Mouse (Mus musculus): ENCODE measurements around the gene Nfic. TPM values are rescaled to one million over a fixed set of nuclear protein-coding genes. Genes with fewer than 3 reads are reported as not detected.

The Nfic gene
- polyA plus RNA-seq, 1 experiment: 19.4 TPM

GRCm38 (mm10) chr10:81464405-81465264, 9.2 kb upstream of the Nfic start:
- TF ChIP-seq CTCF (IDR thresholded peaks at IDR 0.05; ENCODE audit: extremely low read depth, insufficient read length, insufficient replicate concordance, low read depth, low read length) (no peak), POLR2A (IDR thresholded peaks at IDR 0.05; ENCODE audit: low read depth, low read length) (no peak)
- peak overlapping the region; percentile 59 for H3K4me3 ChIP-seq (ENCODE audit: low read depth, low read length)
- no peaks in the 10 kb centered on the region for H3K36me3 ChIP-seq (ENCODE audit: control insufficient read depth, insufficient read depth, low read length)
- peaks cover 8% of the 10 kb centered on the region for H3K27me3 ChIP-seq (ENCODE audit: control insufficient read depth, insufficient read depth, low read length)
- H3K27ac ChIP-seq (ENCODE audit: insufficient read depth, low read depth, low read length): peak overlapping the region; percentile 94
- H3K4me1 ChIP-seq (ENCODE audit: control insufficient read depth, insufficient read depth, insufficient read length, low read length): peaks cover 57% of the 10 kb centered on the region
- 3% methylated on average over 33 of the region's 33 CpGs for WGBS

GRCm38 (mm10) chr10:81463531-81463930, 8.1 kb upstream of the Nfic start:
- H3K4me1 ChIP-seq (ENCODE audit: control insufficient read depth, insufficient read depth, insufficient read length, low read length): peaks cover 53% of the 10 kb centered on the region
- no peaks in the 10 kb centered on the region for H3K36me3 ChIP-seq (ENCODE audit: control insufficient read depth, insufficient read depth, low read length)
- no peak for TF ChIP-seq POLR2A (IDR thresholded peaks at IDR 0.05; ENCODE audit: low read depth, low read length)
- TF ChIP-seq CTCF (IDR thresholded peaks at IDR 0.05; ENCODE audit: extremely low read depth, insufficient read length, insufficient replicate concordance, low read depth, low read length): no peak
- H3K27ac ChIP-seq (ENCODE audit: insufficient read depth, low read depth, low read length): no peak overlapping the region
- H3K27me3 ChIP-seq (ENCODE audit: control insufficient read depth, insufficient read depth, low read length): peaks cover 8% of the 10 kb centered on the region
- peak overlapping the region; percentile 59 for H3K4me3 ChIP-seq (ENCODE audit: low read depth, low read length)
- WGBS: 44% methylated on average over 4 of the region's 4 CpGs

- Histone ChIP-seq H3K27ac (ENCODE audit: insufficient read depth, low read depth, low read length) (no peak overlapping the region), H3K4me1 (ENCODE audit: control insufficient read depth, insufficient read depth, insufficient read length, low read length) (peaks cover 47% of the 10 kb centered on the region), H3K27me3 (ENCODE audit: control insufficient read depth, insufficient read depth, low read length) (peaks cover 8% of the 10 kb centered on the region), H3K4me3 (ENCODE audit: low read depth, low read length) (no peak overlapping the region), H3K36me3 (ENCODE audit: control insufficient read depth, insufficient read depth, low read length) (no peaks in the 10 kb centered on the region)
- TF ChIP-seq POLR2A (IDR thresholded peaks at IDR 0.05; ENCODE audit: low read depth, low read length) (no peak), CTCF (IDR thresholded peaks at IDR 0.05; ENCODE audit: extremely low read depth, insufficient read length, insufficient replicate concordance, low read depth, low read length) (no peak)
- 73% methylated on average over 7 of the region's 7 CpGs for WGBS
These were observed 7.5 kb upstream of the Nfic start for GRCm38 (mm10) chr10:81462917-81463316.

- H3K27me3 ChIP-seq (ENCODE audit: control insufficient read depth, insufficient read depth, low read length): peaks cover 8% of the 10 kb centered on the region
- no peaks in the 10 kb centered on the region for H3K36me3 ChIP-seq (ENCODE audit: control insufficient read depth, insufficient read depth, low read length)
- H3K4me1 ChIP-seq (ENCODE audit: control insufficient read depth, insufficient read depth, insufficient read length, low read length): peaks cover 42% of the 10 kb centered on the region
- 38% methylated on average over 7 of the region's 7 CpGs for WGBS
- H3K27ac ChIP-seq (ENCODE audit: insufficient read depth, low read depth, low read length): no peak overlapping the region
- TF ChIP-seq POLR2A (IDR thresholded peaks at IDR 0.05; ENCODE audit: low read depth, low read length) (no peak), CTCF (IDR thresholded peaks at IDR 0.05; ENCODE audit: extremely low read depth, insufficient read length, insufficient replicate concordance, low read depth, low read length) (no peak)
- peak overlapping the region; percentile 50 for H3K4me3 ChIP-seq (ENCODE audit: low read depth, low read length)
These were observed 7.0 kb upstream of the Nfic start for GRCm38 (mm10) chr10:81462415-81462804.

DNA sequence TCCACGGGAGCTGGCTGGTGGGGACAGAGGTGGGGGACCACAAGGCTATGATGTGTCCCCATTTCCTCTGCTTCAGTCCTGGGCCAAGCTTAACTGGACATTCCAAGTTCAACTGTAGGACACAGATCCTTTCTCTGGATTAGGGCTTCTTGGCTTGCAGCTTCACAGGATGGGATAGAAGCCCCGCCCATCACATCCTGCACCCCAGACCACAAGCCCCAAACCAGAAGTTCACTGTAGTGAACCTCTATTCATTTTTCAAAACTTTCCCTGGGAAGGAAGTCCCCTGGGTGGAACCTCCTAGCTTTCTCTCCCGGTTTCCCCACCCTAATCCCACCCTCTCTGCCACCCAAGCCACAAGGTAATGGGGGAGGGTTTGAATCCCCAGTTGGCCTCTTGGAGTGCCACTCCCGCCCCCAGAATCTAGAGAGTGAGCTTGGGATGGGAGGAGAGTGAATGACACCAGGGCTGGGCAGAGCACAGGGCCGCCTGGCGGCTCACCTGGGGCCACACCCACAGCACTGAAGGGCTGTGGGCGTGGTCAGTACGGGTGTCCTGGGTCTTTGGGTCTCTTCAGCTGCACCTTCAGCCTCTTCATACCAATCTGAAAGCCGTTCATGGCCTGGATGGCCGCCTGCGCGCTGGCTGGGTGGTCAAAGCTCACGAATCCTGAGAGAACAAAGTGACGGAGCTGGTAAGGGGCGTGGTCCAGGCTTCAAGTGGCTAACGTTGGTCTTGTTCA, 6.4 kb upstream of the Nfic start:
- H3K36me3 ChIP-seq (ENCODE audit: control insufficient read depth, insufficient read depth, low read length): no peaks in the 10 kb centered on the region
- TF ChIP-seq CTCF (IDR thresholded peaks at IDR 0.05; ENCODE audit: extremely low read depth, insufficient read length, insufficient replicate concordance, low read depth, low read length): no peak
- no peak for TF ChIP-seq POLR2A (IDR thresholded peaks at IDR 0.05; ENCODE audit: low read depth, low read length)

DNA sequence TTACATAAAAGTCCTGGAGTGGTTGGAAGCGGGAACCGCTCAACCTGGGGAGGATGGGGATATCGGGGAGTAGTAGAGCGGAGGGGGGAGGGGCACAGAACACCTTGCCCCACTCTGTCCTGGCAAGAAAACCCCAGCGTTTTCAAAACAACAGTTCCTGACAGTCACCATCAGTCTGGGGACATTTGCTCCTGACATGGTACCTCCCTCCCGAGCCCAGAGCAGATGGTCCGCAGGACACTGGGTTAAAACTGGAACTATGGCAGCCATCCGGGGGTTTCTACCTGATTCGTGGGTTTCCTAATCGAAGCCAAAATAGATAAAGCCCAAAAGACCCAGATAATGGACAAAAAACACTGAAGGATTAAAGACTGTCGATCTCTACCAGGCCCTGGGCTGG, 5.5 kb upstream of the Nfic start:
- 54% methylated on average over 11 of the region's 11 CpGs for WGBS
- H3K27me3 ChIP-seq (ENCODE audit: control insufficient read depth, insufficient read depth, low read length): peaks cover 8% of the 10 kb centered on the region
- no peak for TF ChIP-seq POLR2A (IDR thresholded peaks at IDR 0.05; ENCODE audit: low read depth, low read length)
- no peak for TF ChIP-seq CTCF (IDR thresholded peaks at IDR 0.05; ENCODE audit: extremely low read depth, insufficient read length, insufficient replicate concordance, low read depth, low read length)
- H3K27ac ChIP-seq (ENCODE audit: insufficient read depth, low read depth, low read length): no peak overlapping the region
- H3K4me3 ChIP-seq (ENCODE audit: low read depth, low read length): no peak overlapping the region
- no peaks in the 10 kb centered on the region for H3K36me3 ChIP-seq (ENCODE audit: control insufficient read depth, insufficient read depth, low read length)
- H3K4me1 ChIP-seq (ENCODE audit: control insufficient read depth, insufficient read depth, insufficient read length, low read length): peaks cover 30% of the 10 kb centered on the region

More for the DNA sequence above, 6.4 kb upstream of the Nfic start:
- peaks cover 39% of the 10 kb centered on the region for H3K4me1 ChIP-seq (ENCODE audit: control insufficient read depth, insufficient read depth, insufficient read length, low read length)
- peak overlapping the region; percentile 50 for H3K4me3 ChIP-seq (ENCODE audit: low read depth, low read length)
- peaks cover 8% of the 10 kb centered on the region for H3K27me3 ChIP-seq (ENCODE audit: control insufficient read depth, insufficient read depth, low read length)
- WGBS: 6% methylated on average over 16 of the region's 16 CpGs
- H3K27ac ChIP-seq (ENCODE audit: insufficient read depth, low read depth, low read length): no peak overlapping the region

DNA sequence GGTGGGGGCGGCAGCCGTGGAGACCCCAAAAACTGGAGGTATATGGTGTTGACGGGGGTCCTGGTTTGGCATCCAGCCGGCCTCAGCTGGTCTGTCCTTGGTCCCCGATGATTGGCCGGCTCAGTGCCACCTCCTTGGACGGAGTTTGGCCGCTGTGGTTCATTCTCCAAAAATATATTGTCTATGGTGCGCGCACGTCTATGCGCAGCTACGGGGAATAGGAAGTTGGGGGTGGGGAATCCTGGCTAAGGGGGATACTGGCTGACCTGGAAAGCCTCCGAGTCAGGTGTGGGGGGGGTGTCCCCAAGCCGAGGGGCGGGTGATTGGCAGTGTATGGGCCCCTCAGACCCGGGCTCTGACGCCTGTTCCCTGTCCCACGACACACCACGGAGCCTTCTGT, 5.0 kb upstream of the Nfic start:
- TF ChIP-seq POLR2A (IDR thresholded peaks at IDR 0.05; ENCODE audit: low read depth, low read length) (no peak), CTCF (IDR thresholded peaks at IDR 0.05; ENCODE audit: extremely low read depth, insufficient read length, insufficient replicate concordance, low read depth, low read length) (no peak)
- WGBS: 45% methylated on average over 20 of the region's 20 CpGs
- Histone ChIP-seq H3K4me1 (ENCODE audit: control insufficient read depth, insufficient read depth, insufficient read length, low read length) (peaks cover 26% of the 10 kb centered on the region), H3K4me3 (ENCODE audit: low read depth, low read length) (no peak overlapping the region), H3K36me3 (ENCODE audit: control insufficient read depth, insufficient read depth, low read length) (no peaks in the 10 kb centered on the region), H3K27ac (ENCODE audit: insufficient read depth, low read depth, low read length) (no peak overlapping the region), H3K27me3 (ENCODE audit: control insufficient read depth, insufficient read depth, low read length) (peaks cover 10% of the 10 kb centered on the region)
